Mouse (Mus musculus) lung, embryonic 14.5 days (tissue): ENCODE results near the gene Olfr1329. TPM values are rescaled to one million over a fixed set of nuclear protein-coding genes. Genes with fewer than 3 reads are reported as not detected.
A peak's percentile ranks its signal among the peaks of the same experiment; 100 is the strongest.
"Not testable (repeated sequence)": the region's sequence is repeated elsewhere in the genome, so short reads cannot be mapped to it uniquely, and the experiment has no call there.

Experiments
- ATAC-seq: fragments of 200-750 bp; cut with Nextera tagmentation; 2 replicates; pipeline ENCODE4 v1.8.0; 2017; ENCODE audit warnings: mild to moderate bottlenecking, moderate TSS enrichment, moderate library complexity; ENCODE audit not compliant: insufficient read depth
- DNase-seq: peaks from one replicate; pipeline ENCODE4 v3.0.0-alpha.2; 2015
- H3K27ac ChIP-seq: fragments of 300-500 bp; sonication (generic); 2 replicates; pipeline ENCODE4 v1.5.1; 2014; ENCODE audit warnings: low read depth, mild to moderate bottlenecking, moderate library complexity
- H3K27me3 ChIP-seq: fragments of 300-500 bp; sonication (generic); 2 replicates; pipeline ENCODE4 v1.6.1; 2014; ENCODE audit warnings: low read length, control low read depth; ENCODE audit not compliant: insufficient read depth
- H3K36me3 ChIP-seq: fragments of 300-500 bp; sonication (generic); 2 replicates; pipeline ENCODE4 v1.6.1; 2014; ENCODE audit warnings: control low read depth; ENCODE audit not compliant: insufficient read depth
- H3K4me1 ChIP-seq: fragments of 300-500 bp; sonication (generic); 2 replicates; pipeline ENCODE4 v1.6.1; 2014; ENCODE audit warnings: antibody characterized with exemption, control low read depth; ENCODE audit not compliant: insufficient read depth
- H3K4me2 ChIP-seq: fragments of 300-500 bp; sonication (generic); 2 replicates; pipeline ENCODE4 v1.6.1; 2014; ENCODE audit warnings: mild to moderate bottlenecking
- H3K4me3 ChIP-seq: fragments of 300-500 bp; sonication (generic); 2 replicates; pipeline ENCODE4 v1.5.1; 2014; ENCODE audit warnings: low read depth, low read length
- H3K9ac ChIP-seq: fragments of 300-500 bp; sonication (generic); 2 replicates; pipeline ENCODE4 v1.6.1; 2014
- H3K9me3 ChIP-seq: fragments of 300-500 bp; sonication (generic); 2 replicates; pipeline ENCODE4 v1.6.1; 2016; ENCODE audit warnings: low read depth, low read length, control low read depth
- CTCF ChIP-seq: IDR thresholded peaks from 2 replicates; pipeline ENCODE4 v1.5.1; 2016; ENCODE audit warnings: antibody characterized with exemption, low read depth
- WGBS: fragments of 180-500 bp; shearing (Covaris S2); extraction: QIAGEN DNeasy Blood & Tissue Kit; methylation state at CpG from one replicate; pipeline ENCODE4 v1.1.7; 2014; 5-methylcytosine and 5-hydroxymethylcytosine counted together
- polyA plus RNA-seq: library from polyadenylated mRNA; unstranded; fragments of >200 nt; fragmentation: Nextera tagmentation; extraction: Ambion mirVana; gene quantifications from 2 replicates; pipeline ENCODE4 v1.2.1, GENCODE M21; 2014

Olfr1329 gene
- polyA plus RNA-seq, result not detected in 2 replicates

GRCm38 (mm10) chr4:118917365-118917764 is at the start of gene Olfr1329:
TSS of gene Olfr1329 (minus strand) at chr4:118917465.
- not testable (repeated sequence) for H3K27ac ChIP-seq, H3K9ac ChIP-seq, H3K27me3 ChIP-seq, ATAC-seq, DNase-seq, H3K9me3 ChIP-seq, H3K36me3 ChIP-seq, H3K4me2 ChIP-seq, H3K4me1 ChIP-seq, H3K4me3 ChIP-seq
- 43% methylated on average over 2 of the region's 2 CpGs for WGBS

GRCm38 (mm10) chr4:118961141-118961628 is 43.9 kb upstream of the Olfr1329 start, which contains the start of gene Lao1:
TSS of gene Lao1 (plus strand) at chr4:118961578.
- H3K9me3 ChIP-seq, result no peaks in the 10 kb centered on the region
- H3K9ac ChIP-seq, result no peak within 1 kb of the TSS
- H3K4me1 ChIP-seq, result no peaks in the 10 kb centered on the region
- no peak within 1 kb of the TSS for H3K27ac ChIP-seq
- 82% methylated on average over 2 of the region's 2 CpGs for WGBS
- no peak for ATAC-seq
- no peaks in the 10 kb centered on the region for H3K36me3 ChIP-seq
- H3K4me3 ChIP-seq, result no peak within 1 kb of the TSS
- H3K27me3 ChIP-seq, result no peaks in the 10 kb centered on the region
- TF ChIP-seq CTCF, result no peak
- no peak for DNase-seq
- no peak within 1 kb of the TSS for H3K4me2 ChIP-seq

GRCm38 (mm10) chr4:118958812-118959211 is 41.5 kb upstream of the Olfr1329 start:
- ATAC-seq (no peak), DNase-seq (no peak)
- Histone ChIP-seq H3K9me3 (no peaks in the 10 kb centered on the region), H3K4me1 (no peaks in the 10 kb centered on the region), H3K4me3 (no peak overlapping the region), H3K27ac (no peak overlapping the region), H3K4me2 (no peak overlapping the region), H3K36me3 (no peaks in the 10 kb centered on the region), H3K9ac (no peak overlapping the region), H3K27me3 (no peaks in the 10 kb centered on the region)
- no peak for TF ChIP-seq CTCF
- WGBS, result 70% methylated on average over 7 of the region's 7 CpGs

- ATAC-seq, result no peak
- Histone ChIP-seq H3K9ac (no peak within 1 kb of the TSS), H3K4me1 (no peaks in the 10 kb centered on the region), H3K27me3 (no peaks in the 10 kb centered on the region), H3K9me3 (no peaks in the 10 kb centered on the region), H3K36me3 (no peaks in the 10 kb centered on the region), H3K4me3 (no peak within 1 kb of the TSS), H3K27ac (no peak within 1 kb of the TSS), H3K4me2 (no peak within 1 kb of the TSS)
- 73% methylated on average over 2 of the region's 2 CpGs for WGBS
- no peak for DNase-seq
- TF ChIP-seq CTCF, result no peak
Observed at GRCm38 (mm10) chr4:118938512-118938911, 21.2 kb upstream of the Olfr1329 start, which contains the start of gene Olfr1328. TSS of gene Olfr1328 (minus strand) at chr4:118938612.

DNA sequence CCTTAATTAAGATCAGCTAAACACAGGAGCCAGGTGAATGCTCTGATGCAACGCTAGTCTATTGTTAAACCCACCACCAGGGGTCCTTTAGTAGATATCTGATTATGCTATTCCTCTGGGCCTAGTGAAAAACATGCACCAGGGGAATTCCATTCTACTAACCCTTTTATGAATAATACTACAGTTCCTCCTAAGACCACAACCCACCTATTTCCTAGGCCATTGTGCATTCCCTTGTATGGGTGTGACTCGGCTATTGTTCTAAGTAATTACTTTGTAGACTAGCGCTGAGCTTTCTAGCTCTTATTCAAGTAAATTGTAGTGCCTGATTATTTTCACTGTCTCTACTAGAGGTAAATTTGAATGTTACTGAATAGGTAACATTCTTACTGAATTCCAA is 14.1 kb upstream of the Olfr1329 start:
- H3K4me2 ChIP-seq, DNase-seq, H3K4me1 ChIP-seq, H3K4me3 ChIP-seq, H3K27me3 ChIP-seq, H3K27ac ChIP-seq, H3K9me3 ChIP-seq, ATAC-seq, H3K36me3 ChIP-seq, H3K9ac ChIP-seq: not testable (repeated sequence)
- 91% methylated on average over 3 of the region's 3 CpGs for WGBS

- peak; percentile 4 for DNase-seq
- Histone ChIP-seq H3K4me1 (no peaks in the 10 kb centered on the region), H3K27me3 (no peaks in the 10 kb centered on the region), H3K36me3 (no peaks in the 10 kb centered on the region), H3K27ac (no peak overlapping the region), H3K9me3 (no peaks in the 10 kb centered on the region), H3K4me3 (no peak overlapping the region), H3K9ac (no peak overlapping the region), H3K4me2 (no peak overlapping the region)
- no peak for ATAC-seq
- no peak for TF ChIP-seq CTCF
- 60% methylated on average over 2 of the region's 2 CpGs for WGBS
Observed at GRCm38 (mm10) chr4:118901981-118902380, 15.3 kb downstream of the Olfr1329 start.

DNA sequence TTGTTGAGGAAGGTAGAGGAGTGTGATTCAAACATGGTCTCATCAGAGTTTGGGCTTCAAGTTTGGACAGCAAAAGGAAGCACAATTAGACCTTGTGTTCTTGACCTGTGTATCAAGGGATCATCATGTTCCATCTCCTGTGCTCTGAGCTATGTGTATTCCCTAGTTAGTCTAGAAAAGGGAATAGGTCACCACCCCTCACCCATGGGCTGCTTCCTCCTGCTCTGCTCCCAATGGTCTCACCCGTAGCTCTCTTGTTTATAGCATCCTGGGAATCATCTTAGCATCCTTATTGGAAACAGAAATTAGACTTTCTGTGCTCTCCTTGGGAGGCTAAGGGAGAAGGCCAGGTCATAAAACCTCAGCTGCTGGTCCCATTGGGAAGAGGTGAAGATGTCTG is 29.0 kb downstream of the Olfr1329 start, which contains the start of gene Olfr1330:
TSS of gene Olfr1330 (plus strand) at position 301 of the 400 bp plus-strand sequence.
- H3K4me3 ChIP-seq, result no peak within 1 kb of the TSS
- H3K9ac ChIP-seq, result no peak within 1 kb of the TSS
- no peak within 1 kb of the TSS for H3K27ac ChIP-seq
- ATAC-seq (no peak), DNase-seq (no peak)
- WGBS, result 81% methylated on average over 1 of the region's 1 CpGs
- no peak within 1 kb of the TSS for H3K4me2 ChIP-seq
- no peaks in the 10 kb centered on the region for H3K9me3 ChIP-seq
- no peaks in the 10 kb centered on the region for H3K27me3 ChIP-seq
- H3K4me1 ChIP-seq, result no peaks in the 10 kb centered on the region
- TF ChIP-seq CTCF, result no peak
- no peaks in the 10 kb centered on the region for H3K36me3 ChIP-seq

DNA sequence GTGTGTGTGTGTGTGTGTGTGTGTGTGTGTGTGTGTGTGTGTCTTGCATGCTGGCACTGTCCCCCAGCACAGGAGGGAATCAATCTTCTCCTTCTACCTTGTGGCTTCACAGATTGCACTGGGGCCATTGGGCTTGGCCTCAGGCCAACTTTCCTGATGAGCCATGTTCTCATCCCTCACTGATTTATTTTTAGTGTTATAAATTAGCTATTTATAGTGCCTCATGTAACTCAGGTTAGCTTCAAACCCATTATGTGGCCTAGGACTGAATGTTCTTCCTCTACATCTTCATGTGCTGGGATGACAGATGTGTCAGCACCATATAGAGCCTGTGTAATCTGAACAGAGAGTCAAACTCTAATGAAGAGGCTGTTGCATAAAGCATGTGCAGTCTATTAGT is 49.7 kb downstream of the Olfr1329 start:
- ATAC-seq (no peak), DNase-seq (no peak)
- H3K4me3 ChIP-seq, result no peak overlapping the region
- no peaks in the 10 kb centered on the region for H3K9me3 ChIP-seq
- no peak overlapping the region for H3K4me2 ChIP-seq
- no peak for TF ChIP-seq CTCF
- H3K9ac ChIP-seq, result no peak overlapping the region
- H3K27ac ChIP-seq, result no peak overlapping the region
- no peaks in the 10 kb centered on the region for H3K27me3 ChIP-seq
- H3K36me3 ChIP-seq, result no peaks in the 10 kb centered on the region
- no peaks in the 10 kb centered on the region for H3K4me1 ChIP-seq

Other genes with a start within 250 kb of the Olfr1329 start
- 0.74 and 0.99 TPM in 2 replicates for gene Olfr1342, start 224.7 kb downstream of the Olfr1329 start, polyA plus RNA-seq
- gene Olfr1341, start 213.9 kb downstream of the Olfr1329 start, polyA plus RNA-seq, result not detected in 2 replicates
- gene Olfr1340, start 197.3 kb downstream of the Olfr1329 start, polyA plus RNA-seq, result not detected in 2 replicates
- not detected in 2 replicates for gene Olfr1339, start 185.3 kb downstream of the Olfr1329 start, polyA plus RNA-seq
- gene Olfr1338, start 158.7 kb downstream of the Olfr1329 start, polyA plus RNA-seq, result not detected in 2 replicates
- gene Olfr1337, start 134.9 kb downstream of the Olfr1329 start, polyA plus RNA-seq, result not detected in 2 replicates
- not detected in 2 replicates for gene Olfr1335, start 107.5 kb downstream of the Olfr1329 start, polyA plus RNA-seq
- gene Olfr1333, start 81.2 kb downstream of the Olfr1329 start, polyA plus RNA-seq, result not detected in 2 replicates
- gene Olfr1331, start 52.8 kb downstream of the Olfr1329 start, polyA plus RNA-seq, result not detected in 2 replicates
- gene Olfr1330, start 28.9 kb downstream of the Olfr1329 start, polyA plus RNA-seq, result not detected in 2 replicates
- gene Olfr1328, start 21.1 kb upstream of the Olfr1329 start, polyA plus RNA-seq, result not detected in 2 replicates
- gene Lao1, start 44.1 kb upstream of the Olfr1329 start, polyA plus RNA-seq, result not detected in 2 replicates
- 70.7 and 83.1 TPM in 2 replicates for gene Slc2a1, start 191.2 kb upstream of the Olfr1329 start, polyA plus RNA-seq